Mouse (Mus musculus) right cerebral cortex, postnatal 10 days (tissue): ENCODE results near the gene Dph1.
A peak's percentile ranks its signal among the peaks of the same experiment; 100 is the strongest.
"Not testable (repeated sequence)": the region's sequence is repeated elsewhere in the genome, so short reads cannot be mapped to it uniquely, and the experiment has no call there.

Experiments used
- DNase-seq, 2 experiments: peaks; one replicate each; pipeline ENCODE4 v3.0.0; 2021; ENCODE audit warnings: low spot score in 2 of 2

Gene Dph1

GRCm38 (mm10) chr11:75203926-75204325 lies 12.9 kb upstream of the Dph1 start:
- no peak for DNase-seq

- no peak for DNase-seq
Observed at GRCm38 (mm10) chr11:75201721-75202120, 10.7 kb upstream of the Dph1 start.

GRCm38 (mm10) chr11:75200935-75201334 lies 9.9 kb upstream of the Dph1 start:
- DNase-seq: no peak

GRCm38 (mm10) chr11:75199951-75200350 lies 8.9 kb upstream of the Dph1 start:
- DNase-seq: no peak

- no peak for DNase-seq
Observed at GRCm38 (mm10) chr11:75198792-75199191, 7.8 kb upstream of the Dph1 start.

- no peak for DNase-seq
Observed at GRCm38 (mm10) chr11:75197956-75198355, 6.9 kb upstream of the Dph1 start.

- DNase-seq: no peak
Observed at GRCm38 (mm10) chr11:75196131-75196530, 5.1 kb upstream of the Dph1 start.

GRCm38 (mm10) chr11:75194850-75195461 lies 3.9 kb upstream of the Dph1 start:
- DNase-seq: peak; percentile 75 to 85

GRCm38 (mm10) chr11:75194121-75194849 lies 3.2 kb upstream of the Dph1 start:
- peak in 1 of 2 experiments; percentile 55 for DNase-seq

- peak; percentile 83 to 85 for DNase-seq
Observed at GRCm38 (mm10) chr11:75193256-75194071, 2.4 kb upstream of the Dph1 start, which contains the start of gene Rtn4rl1. Gene Rtn4rl1 (plus strand): TSS chr11:75193783.

GRCm38 (mm10) chr11:75192336-75193214 lies 1.5 kb upstream of the Dph1 start:
- peak; percentile 77 to 83 for DNase-seq

GRCm38 (mm10) chr11:75191841-75192240 lies 800 bp upstream of the Dph1 start:
- no peak for DNase-seq

GRCm38 (mm10) chr11:75190371-75190724 lies 693 bp downstream of the Dph1 start:
- DNase-seq: peak; percentile 89 to 91

GRCm38 (mm10) chr11:75189713-75190370 lies 1.2 kb downstream of the Dph1 start:
- DNase-seq: no peak

GRCm38 (mm10) chr11:75184986-75185385 lies 6.1 kb downstream of the Dph1 start:
- no peak for DNase-seq

- DNase-seq: no peak
Observed at GRCm38 (mm10) chr11:75184573-75184972, 6.5 kb downstream of the Dph1 start.

GRCm38 (mm10) chr11:75183917-75184570 lies 7.0 kb downstream of the Dph1 start:
- peak in 1 of 2 experiments; percentile 64 for DNase-seq

- peak; percentile 94 for DNase-seq
Observed at GRCm38 (mm10) chr11:75178672-75179208, 12.3 kb downstream of the Dph1 start, which contains the start of gene Ovca2. Gene Ovca2 (minus strand): TSS chr11:75178835.

GRCm38 (mm10) chr11:75178011-75178410 lies 13.0 kb downstream of the Dph1 start:
- no peak for DNase-seq

GRCm38 (mm10) chr11:75174574-75174973 lies 16.5 kb downstream of the Dph1 start:
- DNase-seq: not testable (repeated sequence)
